Mouse (Mus musculus): ENCODE data around the gene Klra7. TPM values are rescaled to one million over a fixed set of nuclear protein-coding genes. Genes with fewer than 3 reads are reported as not detected.
"Not testable (repeated sequence)": the region's sequence is repeated elsewhere in the genome, so short reads cannot be mapped to it uniquely, and the experiment has no call there.

Klra7 gene
- not detected in 2 replicates for polyA plus RNA-seq (2015; fragmentation: Nextera tagmentation; extraction: Ambion mirVana)

DNA sequence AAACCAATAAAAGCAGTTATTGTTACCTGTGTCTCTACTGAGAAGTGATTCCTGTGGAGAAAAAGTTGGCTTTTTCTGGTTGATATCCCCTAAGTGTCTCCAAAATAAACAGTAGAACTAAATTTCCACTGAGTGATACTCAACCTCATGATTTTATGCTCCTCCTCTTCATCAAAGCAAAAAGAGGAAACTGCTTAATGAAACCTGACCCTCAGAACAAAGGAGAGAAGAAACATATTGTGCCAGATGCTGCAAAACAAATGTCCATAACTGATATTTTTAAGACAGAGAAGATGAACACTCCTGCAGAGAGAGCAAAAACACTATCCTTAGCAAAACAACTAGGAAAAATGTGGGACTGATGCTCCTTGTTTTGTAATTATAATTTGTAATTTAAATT lies at the start of gene Klra7:
Gene Klra7 (minus strand): TSS at position 101 of the 400 bp plus-strand sequence.
- no peak within 1 kb of the TSS for H3K9ac ChIP-seq (ENCODE audit: low read depth, low read length)
- ATAC-seq (ENCODE audit: low read depth), result no peak
- H3K9me3 ChIP-seq (replicated peaks; ENCODE audit: control insufficient read depth, low read length), result no peaks in the 10 kb centered on the region
- no peaks in the 10 kb centered on the region for H3K4me1 ChIP-seq (ENCODE audit: control insufficient read depth, low read depth, low read length)
- H3K27me3 ChIP-seq (ENCODE audit: control insufficient read depth, insufficient read depth, low read depth, low read length), result no peaks in the 10 kb centered on the region
- no peak within 1 kb of the TSS for H3K27ac ChIP-seq (ENCODE audit: low read length)
- H3K36me3 ChIP-seq (ENCODE audit: control insufficient read depth, insufficient read depth), result no peaks in the 10 kb centered on the region
- H3K4me3 ChIP-seq (ENCODE audit: low read depth, low read length), result no peak within 1 kb of the TSS
- H3K4me2 ChIP-seq (ENCODE audit: low read depth, low read length), result no peak within 1 kb of the TSS

DNA sequence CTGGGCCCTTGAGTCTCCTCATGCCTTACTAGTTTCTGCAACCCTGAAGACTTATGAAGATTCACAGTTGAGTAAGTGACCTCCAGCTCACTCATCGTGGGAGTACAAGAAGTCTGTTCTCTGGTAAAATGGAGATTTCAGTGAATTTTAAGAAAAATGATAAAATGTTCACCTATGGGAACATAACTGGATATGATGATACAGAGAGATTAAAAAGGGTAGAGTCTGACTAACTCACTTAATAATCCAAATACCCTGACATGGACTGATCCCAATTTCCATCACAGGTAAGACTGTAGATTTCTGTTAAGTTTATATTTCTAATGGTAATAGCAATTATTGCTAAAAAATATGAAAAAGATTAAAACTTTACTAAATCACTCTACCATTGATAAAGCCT lies 48.7 kb upstream of the Klra7 start, which contains the start of gene Klra10:
Gene Klra10 (minus strand): TSS at position 101 of the 400 bp plus-strand sequence.
- not testable (repeated sequence) for H3K4me1 ChIP-seq (ENCODE audit: control insufficient read depth, low read depth, low read length); H3K9me3 ChIP-seq (replicated peaks; ENCODE audit: control insufficient read depth, low read length); H3K27me3 ChIP-seq (ENCODE audit: control insufficient read depth, insufficient read depth, low read depth, low read length); H3K36me3 ChIP-seq (ENCODE audit: control insufficient read depth, insufficient read depth); H3K4me2 ChIP-seq (ENCODE audit: low read depth, low read length); H3K27ac ChIP-seq (ENCODE audit: low read length); H3K4me3 ChIP-seq (ENCODE audit: low read depth, low read length); ATAC-seq (ENCODE audit: low read depth); H3K9ac ChIP-seq (ENCODE audit: low read depth, low read length)
- WGBS (ENCODE audit: insufficient replicate concordance), result 55% methylated on average over 1 of the region's 1 CpGs

- H3K4me2 ChIP-seq (ENCODE audit: low read depth, low read length), result no peak overlapping the region
- no peaks in the 10 kb centered on the region for H3K9me3 ChIP-seq (replicated peaks; ENCODE audit: control insufficient read depth, low read length)
- no peak overlapping the region for H3K4me3 ChIP-seq (ENCODE audit: low read depth, low read length)
- H3K4me1 ChIP-seq (ENCODE audit: control insufficient read depth, low read depth, low read length), result no peaks in the 10 kb centered on the region
- ATAC-seq (ENCODE audit: low read depth), result no peak
- no peak overlapping the region for H3K9ac ChIP-seq (ENCODE audit: low read depth, low read length)
- 66% methylated on average over 2 of the region's 2 CpGs for WGBS (ENCODE audit: insufficient replicate concordance)
- H3K27ac ChIP-seq (ENCODE audit: low read length), result no peak overlapping the region
- no peaks in the 10 kb centered on the region for H3K36me3 ChIP-seq (ENCODE audit: control insufficient read depth, insufficient read depth)
- no peaks in the 10 kb centered on the region for H3K27me3 ChIP-seq (ENCODE audit: control insufficient read depth, insufficient read depth, low read depth, low read length)
These were observed 22.2 kb upstream of the Klra7 start for GRCm38 (mm10) chr6:130255326-130255725.

DNA sequence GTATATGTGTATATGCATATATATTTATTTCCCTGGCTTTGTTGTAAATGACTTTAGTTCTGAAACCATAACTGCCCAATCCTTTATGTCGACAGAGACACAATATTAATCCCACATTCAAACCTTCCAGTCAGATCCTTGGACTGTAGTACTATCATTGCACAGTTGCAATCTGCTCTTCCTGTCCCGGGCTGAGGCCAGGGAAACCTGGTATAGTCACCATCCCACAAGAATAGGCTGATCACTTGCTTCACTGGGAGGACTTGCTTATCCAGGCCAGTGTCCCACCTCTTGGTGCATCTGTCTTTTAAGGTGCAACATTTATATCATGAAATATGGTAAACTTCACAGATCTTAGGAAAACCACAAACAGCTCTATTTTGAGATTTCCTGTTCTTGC lies 4.4 kb upstream of the Klra7 start:
- H3K4me3 ChIP-seq (ENCODE audit: low read depth, low read length), result no peak overlapping the region
- no peak overlapping the region for H3K9ac ChIP-seq (ENCODE audit: low read depth, low read length)
- no peaks in the 10 kb centered on the region for H3K9me3 ChIP-seq (replicated peaks; ENCODE audit: control insufficient read depth, low read length)
- no peaks in the 10 kb centered on the region for H3K36me3 ChIP-seq (ENCODE audit: control insufficient read depth, insufficient read depth)
- H3K4me2 ChIP-seq (ENCODE audit: low read depth, low read length), result no peak overlapping the region
- H3K27me3 ChIP-seq (ENCODE audit: control insufficient read depth, insufficient read depth, low read depth, low read length), result no peaks in the 10 kb centered on the region
- no peak overlapping the region for H3K27ac ChIP-seq (ENCODE audit: low read length)
- H3K4me1 ChIP-seq (ENCODE audit: control insufficient read depth, low read depth, low read length), result no peaks in the 10 kb centered on the region
- ATAC-seq (ENCODE audit: low read depth), result no peak
- WGBS (ENCODE audit: insufficient replicate concordance), result 34% methylated on average over 2 of the region's 2 CpGs

GRCm38 (mm10) chr6:130236635-130237034 lies 3.5 kb upstream of the Klra7 start:
- Histone ChIP-seq H3K4me2 (ENCODE audit: low read depth, low read length) (no peak overlapping the region), H3K9me3 (replicated peaks; ENCODE audit: control insufficient read depth, low read length) (no peaks in the 10 kb centered on the region), H3K9ac (ENCODE audit: low read depth, low read length) (no peak overlapping the region), H3K27me3 (ENCODE audit: control insufficient read depth, insufficient read depth, low read depth, low read length) (no peaks in the 10 kb centered on the region), H3K4me1 (ENCODE audit: control insufficient read depth, low read depth, low read length) (no peaks in the 10 kb centered on the region), H3K4me3 (ENCODE audit: low read depth, low read length) (no peak overlapping the region), H3K27ac (ENCODE audit: low read length) (no peak overlapping the region), H3K36me3 (ENCODE audit: control insufficient read depth, insufficient read depth) (no peaks in the 10 kb centered on the region)
- no peak for ATAC-seq (ENCODE audit: low read depth)
- 14% methylated on average over 1 of the region's 1 CpGs for WGBS (ENCODE audit: insufficient replicate concordance)

- not testable (repeated sequence) for H3K36me3 ChIP-seq (ENCODE audit: control insufficient read depth, insufficient read depth); ATAC-seq (ENCODE audit: low read depth); H3K4me2 ChIP-seq (ENCODE audit: low read depth, low read length); H3K9me3 ChIP-seq (replicated peaks; ENCODE audit: control insufficient read depth, low read length); H3K27ac ChIP-seq (ENCODE audit: low read length); H3K4me3 ChIP-seq (ENCODE audit: low read depth, low read length); H3K27me3 ChIP-seq (ENCODE audit: control insufficient read depth, insufficient read depth, low read depth, low read length); H3K9ac ChIP-seq (ENCODE audit: low read depth, low read length); H3K4me1 ChIP-seq (ENCODE audit: control insufficient read depth, low read depth, low read length)
- 28% methylated on average over 1 of the region's 1 CpGs for WGBS (ENCODE audit: insufficient replicate concordance)
These were observed 35.7 kb downstream of the Klra7 start for GRCm38 (mm10) chr6:130197453-130197852.

DNA sequence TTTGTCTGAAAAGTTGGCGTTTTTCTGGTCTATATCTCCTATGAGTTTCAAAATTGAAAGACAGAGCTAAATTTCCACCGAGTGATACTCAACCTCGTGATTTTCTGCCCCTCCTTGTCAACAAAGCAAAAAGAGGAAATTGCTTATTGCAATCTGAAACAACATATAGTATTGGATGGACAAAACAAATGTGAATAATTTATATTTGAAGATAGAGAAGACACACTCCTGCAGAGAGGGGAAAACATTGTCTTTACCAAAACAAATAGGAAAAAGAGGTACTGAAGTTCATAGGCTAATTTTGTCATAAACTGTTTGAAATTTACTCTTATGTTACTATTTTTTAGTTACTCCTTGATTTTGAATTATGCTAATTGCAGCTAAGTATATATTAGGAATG lies 40.1 kb downstream of the Klra7 start, which contains the start of gene Klra9:
Gene Klra9 (minus strand): TSS at position 101 of the 400 bp plus-strand sequence.
- H3K9ac ChIP-seq (ENCODE audit: low read depth, low read length); H3K36me3 ChIP-seq (ENCODE audit: control insufficient read depth, insufficient read depth); H3K4me1 ChIP-seq (ENCODE audit: control insufficient read depth, low read depth, low read length); H3K4me2 ChIP-seq (ENCODE audit: low read depth, low read length); H3K27ac ChIP-seq (ENCODE audit: low read length); H3K4me3 ChIP-seq (ENCODE audit: low read depth, low read length); ATAC-seq (ENCODE audit: low read depth); H3K9me3 ChIP-seq (replicated peaks; ENCODE audit: control insufficient read depth, low read length); H3K27me3 ChIP-seq (ENCODE audit: control insufficient read depth, insufficient read depth, low read depth, low read length): not testable (repeated sequence)
- 33% methylated on average over 3 of the region's 3 CpGs for whole genome bisulfite sequencing (ENCODE audit: insufficient replicate concordance)

Other genes starting within 250 kb of the Klra7 start
- not detected in 2 replicates for gene Klra6, start 206.4 kb downstream of the Klra7 start, polyA plus RNA-seq (2015; fragmentation: Nextera tagmentation; extraction: Ambion mirVana)
- gene Klra4, start 166.1 kb downstream of the Klra7 start, polyA plus RNA-seq (2015; fragmentation: Nextera tagmentation; extraction: Ambion mirVana), result not detected in 2 replicates
- not detected in 2 replicates for gene Klra8, start 103.4 kb downstream of the Klra7 start, polyA plus RNA-seq (2015; fragmentation: Nextera tagmentation; extraction: Ambion mirVana)
- not detected in 2 replicates for gene Klra9, start 40.2 kb downstream of the Klra7 start, polyA plus RNA-seq (2015; fragmentation: Nextera tagmentation; extraction: Ambion mirVana)
- gene Klra10, start 48.6 kb upstream of the Klra7 start, polyA plus RNA-seq (2015; fragmentation: Nextera tagmentation; extraction: Ambion mirVana), result not detected in 2 replicates
- gene Klra3, start 104.3 kb upstream of the Klra7 start, polyA plus RNA-seq (2015; fragmentation: Nextera tagmentation; extraction: Ambion mirVana), result not detected in 2 replicates
- gene Klra1, start 153.6 kb upstream of the Klra7 start, polyA plus RNA-seq (2015; fragmentation: Nextera tagmentation; extraction: Ambion mirVana), result not detected in 2 replicates

Measured in liver, embryonic 16.5 days (tissue).